In genomic region chr16:30199836-30200235, GRCm38 (mm10) we compare ENCODE assay signal across 19 mouse cellular contexts.
DNase-seq lines count a peak whose midpoint lies in the region; ATAC-seq and TF ChIP-seq lines count a peak whose summit lies in the region.
"Had no signal": no experiment of that assay in that cellular context is flagged by ENCODE, and none has a peak within 500 bp of the region (broad histone marks: within the 10 kb centered on the region; RNA-seq: fewer than 3 reads in every experiment).

No protein-coding gene starts in this region.

- 59% methylated on average over 4 of the region's 4 CpGs for WGBS in kidney, embryonic 15.5 days
- WGBS in lung, postnatal 0 days, result 35% methylated on average over 4 of the region's 4 CpGs
- 53% methylated on average over 4 of the region's 4 CpGs for WGBS in lung, adult 2 months
- WGBS in heart, adult 2 months, result 28% methylated on average over 4 of the region's 4 CpGs

- no peaks in the 10 kb centered on the region for H3K79me2 ChIP-seq in heart, adult 2 months (replicated peaks; ENCODE audit: control insufficient read depth, insufficient read depth, low read length)

- intact Hi-C loops in heart, adult 2 months (cut with DNase I), result no loop called here

- H3K27ac ChIP-seq in kidney, embryonic 15.5 days, result peak overlapping the region; percentile 45; the same call in 1 of the 2 replicates
- H3K27ac ChIP-seq in lung, postnatal 0 days (ENCODE audit: low read length), result no peak overlapping the region
- no peak overlapping the region for H3K27ac ChIP-seq in heart, adult 2 months
- H3K27ac ChIP-seq: forebrain, embryonic 13.5 days; limb, embryonic 15.5 days; liver, embryonic 15.5 days; macrophage had no signal

- H3K9ac ChIP-seq in kidney, embryonic 15.5 days, result no peak overlapping the region
- no peak overlapping the region for H3K9ac ChIP-seq in lung, postnatal 0 days (replicated peaks; ENCODE audit: low read depth)
- no peak overlapping the region for H3K9ac ChIP-seq in heart, adult 2 months (ENCODE audit: low read depth, low read length)
- H3K9ac ChIP-seq: forebrain, embryonic 13.5 days; limb, embryonic 15.5 days; liver, embryonic 15.5 days had no signal

- H3K9me3 ChIP-seq in kidney, embryonic 15.5 days (replicated peaks), result 0 out of 2 replicates have a peak, but pooled peaks cover 6% of the 10 kb centered on the region
- H3K9me3 ChIP-seq in lung, postnatal 0 days (ENCODE audit: low read length), result no peaks in the 10 kb centered on the region
- H3K9me3 ChIP-seq: forebrain, embryonic 13.5 days; limb, embryonic 15.5 days; liver, embryonic 15.5 days had no signal

- TF ChIP-seq EP300 in lung, postnatal 0 days (IDR thresholded peaks at IDR 0.05), result no peak
- TF ChIP-seq EP300 in heart, adult 2 months (IDR thresholded peaks at IDR 0.05; ENCODE audit: insufficient read depth, low read depth, low read length), result no peak

- no peak for DNase-seq in kidney, postnatal 36 days
- peak; percentile 41 for DNase-seq in lung, postnatal 0 days (ENCODE audit: low spot score)
- no peak for DNase-seq in lung, adult 2 months
- peak; percentile 50 for DNase-seq in lung, postnatal 10 days
- no peak for DNase-seq in embryo, embryonic 9.5 days (ENCODE audit: extremely low spot score)
- DNase-seq in heart, adult 2 months, result no peak
- DNase-seq: cerebellum, adult 18-20 months; cerebellum, postnatal 25 days; gastrocnemius, postnatal 10 days; layer of hippocampus, postnatal 36 days; right cerebral cortex, postnatal 4 days; thymus, postnatal 36 days had no signal

- TF ChIP-seq POLR2A in lung, adult 2 months (IDR thresholded peaks at IDR 0.05; ENCODE audit: borderline replicate concordance, extremely low read depth, low read depth, low read length), result no peak
- TF ChIP-seq POLR2A in heart, adult 2 months (IDR thresholded peaks at IDR 0.05; ENCODE audit: insufficient read depth, low read depth, low read length), result no peak

- no peaks in the 10 kb centered on the region for H3K27me3 ChIP-seq in kidney, embryonic 15.5 days
- H3K27me3 ChIP-seq in lung, postnatal 0 days (replicated peaks; ENCODE audit: insufficient read depth, low read length), result no peaks in the 10 kb centered on the region
- no peaks in the 10 kb centered on the region for H3K27me3 ChIP-seq in heart, adult 2 months (ENCODE audit: control insufficient read depth, insufficient read depth, low read length)
- H3K27me3 ChIP-seq: limb, embryonic 15.5 days; liver, embryonic 15.5 days had no signal

- TF ChIP-seq CTCF in lung, postnatal 0 days (IDR thresholded peaks at IDR 0.05), result no peak
- TF ChIP-seq CTCF in lung, adult 2 months (IDR thresholded peaks at IDR 0.05; ENCODE audit: insufficient read depth, low read length), result no peak
- TF ChIP-seq CTCF in heart, adult 2 months (IDR thresholded peaks at IDR 0.05), result no peak

- peaks cover 3% of the 10 kb centered on the region; the same call in 1 of the 2 replicates for H3K4me1 ChIP-seq in kidney, embryonic 15.5 days
- peaks cover 5% of the 10 kb centered on the region; the same call in 1 of the 2 replicates for H3K4me1 ChIP-seq in lung, postnatal 0 days (ENCODE audit: insufficient read depth, low read depth, low read length)
- H3K4me1 ChIP-seq in lung, adult 2 months (ENCODE audit: control insufficient read depth, insufficient read depth, low read length), result peaks cover 6% of the 10 kb centered on the region
- peaks cover 1% of the 10 kb centered on the region; the same call in 1 of the 2 replicates for H3K4me1 ChIP-seq in heart, adult 2 months (ENCODE audit: control insufficient read depth, insufficient read depth, low read length)
- H3K4me1 ChIP-seq: forebrain, embryonic 13.5 days; liver, embryonic 15.5 days had no signal

- H3K4me3 ChIP-seq in kidney, embryonic 15.5 days (replicated peaks), result no peak overlapping the region
- H3K4me3 ChIP-seq in lung, postnatal 0 days (ENCODE audit: low read depth, low read length), result no peak overlapping the region
- H3K4me3 ChIP-seq in lung, adult 2 months (replicated peaks; ENCODE audit: extremely low read depth, low read depth, low read length), result no peak overlapping the region
- no peak overlapping the region for H3K4me3 ChIP-seq in heart, adult 2 months
- H3K4me3 ChIP-seq: erythroblast, embryonic 14.5 days; forebrain, embryonic 13.5 days; limb, embryonic 15.5 days; liver, embryonic 15.5 days had no signal

- H3K36me3 ChIP-seq in kidney, embryonic 15.5 days, result no peaks in the 10 kb centered on the region
- H3K36me3 ChIP-seq in lung, postnatal 0 days (ENCODE audit: insufficient read depth, low read length), result no peaks in the 10 kb centered on the region
- H3K36me3 ChIP-seq in heart, adult 2 months (ENCODE audit: control insufficient read depth, insufficient read depth, low read length), result no peaks in the 10 kb centered on the region
- H3K36me3 ChIP-seq: limb, embryonic 15.5 days; liver, embryonic 15.5 days had no signal

- H3K4me2 ChIP-seq in kidney, embryonic 15.5 days, result no peak overlapping the region
- no peak overlapping the region for H3K4me2 ChIP-seq in lung, postnatal 0 days (replicated peaks; ENCODE audit: low read depth, low read length)
- H3K4me2 ChIP-seq: forebrain, embryonic 13.5 days; limb, embryonic 15.5 days; liver, embryonic 15.5 days; midbrain, embryonic 11.5 days had no signal

- peak; percentile 65; the same call in 1 of the 2 replicates for ATAC-seq in kidney, embryonic 15.5 days (replicated peaks; ENCODE audit: low FRiP score)
- no peak for ATAC-seq in lung, postnatal 0 days
- ATAC-seq: forebrain, embryonic 13.5 days had no signal

Comparison
In these comparisons a context has a peak if more than half of its experiments do, and no peak if none do; other contexts are left out.
1. DNase-seq: peak in lung, postnatal 0 days (single experiment) and lung, postnatal 10 days (single experiment); none in kidney, postnatal 36 days (0 of 2), lung, adult 2 months (single experiment), embryo, embryonic 9.5 days (single experiment) and heart, adult 2 months (0 of 2).